Mouse (Mus musculus): Measurements from ENCODE around the gene Mapkapk2. TPM values are rescaled to one million over a fixed set of nuclear protein-coding genes. Genes with fewer than 3 reads are reported as not detected.

The Mapkapk2 gene
- 102 to 104 TPM (median 103 TPM) in 4 replicates for total RNA-seq (2023)

DNA sequence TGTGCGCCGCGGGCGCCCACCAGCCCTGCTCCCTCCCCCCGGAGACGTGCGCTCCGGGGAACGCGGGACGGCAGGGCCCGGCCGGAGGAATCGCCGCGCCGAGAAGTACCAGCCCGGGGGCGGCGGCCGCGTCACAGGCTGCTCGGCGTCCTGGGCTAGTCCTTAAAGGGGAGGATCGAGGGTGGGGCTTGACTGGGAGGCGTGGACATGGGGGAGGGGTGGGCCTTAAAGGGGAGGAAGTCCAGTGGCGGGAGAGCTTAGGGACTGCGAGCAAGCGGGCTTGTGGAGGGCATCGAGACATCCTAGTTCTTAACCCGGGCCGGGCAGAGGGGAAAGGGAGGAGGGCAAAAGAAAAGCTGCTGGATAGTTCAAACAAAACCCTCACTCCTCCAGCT, at the start of gene Mapkapk2:
Mapkapk2 (minus strand) TSS at position 127 of the 395 bp plus-strand sequence.

DNA sequence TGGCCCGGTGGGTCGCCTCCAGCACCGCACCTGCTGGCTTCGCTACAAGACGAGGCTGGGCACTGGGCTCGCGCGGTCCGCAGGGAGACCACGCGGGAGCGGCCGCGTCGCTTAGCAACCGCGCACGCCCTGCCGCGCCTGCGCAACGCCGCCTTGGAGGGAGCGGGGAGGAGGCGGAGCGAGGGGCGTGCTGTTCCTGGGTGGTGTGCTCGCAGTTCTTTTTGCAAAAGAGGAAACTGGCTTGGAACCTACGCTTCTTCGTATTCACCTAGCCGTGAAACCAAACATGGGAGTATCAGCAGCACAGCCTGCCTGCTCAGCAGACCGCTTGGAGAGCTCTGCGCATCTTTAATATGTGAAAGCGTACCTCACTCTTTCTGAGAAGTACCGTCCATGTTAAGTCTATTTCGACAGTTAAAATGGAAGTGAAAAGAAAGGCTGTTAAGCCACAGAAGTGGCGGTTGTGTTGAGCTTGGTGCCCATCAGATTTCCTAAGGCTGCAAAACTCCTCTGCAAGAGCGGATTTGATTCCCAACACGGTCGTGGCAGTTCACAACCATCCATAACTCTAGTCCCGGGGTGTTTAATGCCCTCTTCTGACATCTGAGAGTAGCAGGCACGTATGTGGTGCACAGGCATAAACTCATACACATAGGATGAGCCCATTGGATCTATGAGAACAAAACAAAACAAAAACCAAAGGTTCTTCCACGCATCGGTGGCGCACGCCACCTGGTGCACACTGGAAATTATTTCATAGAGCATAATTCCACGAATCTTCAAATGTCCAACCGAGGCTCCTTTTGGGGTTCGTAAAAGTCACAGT, 40.8 kb upstream of the Mapkapk2 start, which contains the start of gene Dyrk3:
Dyrk3 (minus strand) TSS at position 150 of the 826 bp plus-strand sequence.

DNA sequence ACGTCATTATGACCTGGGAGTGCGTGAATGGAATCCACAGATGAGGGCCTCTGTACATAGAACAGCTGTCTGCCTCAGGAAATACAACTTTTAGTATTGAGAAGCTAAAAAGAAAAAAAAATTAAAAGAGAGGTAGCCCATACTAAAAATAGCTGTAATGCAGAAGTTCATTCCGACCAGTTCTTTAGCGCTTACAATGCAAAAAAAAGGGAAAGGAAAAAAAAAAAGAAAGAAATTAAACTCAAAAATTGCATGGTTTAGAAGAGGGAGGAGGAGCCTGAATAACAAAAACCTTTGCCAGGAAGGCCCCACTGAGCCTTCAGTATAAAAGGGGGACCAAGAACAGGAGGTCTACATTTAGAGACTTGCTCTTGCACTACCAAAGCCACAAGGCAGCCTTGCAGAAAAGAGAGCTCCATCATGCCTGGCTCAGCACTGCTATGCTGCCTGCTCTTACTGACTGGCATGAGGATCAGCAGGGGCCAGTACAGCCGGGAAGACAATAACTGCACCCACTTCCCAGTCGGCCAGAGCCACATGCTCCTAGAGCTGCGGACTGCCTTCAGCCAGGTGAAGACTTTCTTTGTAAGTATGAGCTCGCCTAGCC, 78.0 kb downstream of the Mapkapk2 start, which contains the start of gene Il10:
Il10 (plus strand) TSS at position 354 of the 607 bp plus-strand sequence.

Other genes starting within 250 kb of the Mapkapk2 start
- 862 to 992 TPM (median 907 TPM) in 4 replicates for gene Fcmr, start 232.2 kb downstream of the Mapkapk2 start, total RNA-seq (2023)
- not detected in 4 replicates for gene Il24, start 210.4 kb downstream of the Mapkapk2 start, total RNA-seq (2023)
- gene Il20, start 186.4 kb downstream of the Mapkapk2 start, total RNA-seq (2023), result not detected in 4 replicates
- gene Il19, start 157.7 kb downstream of the Mapkapk2 start, total RNA-seq (2023), result not detected in 4 replicates
- 2.4 to 3.6 TPM (median 3.3 TPM) in 4 replicates for gene Il10, start 78.0 kb downstream of the Mapkapk2 start, total RNA-seq (2023)
- gene Dyrk3, start 40.5 kb upstream of the Mapkapk2 start, total RNA-seq (2023), result 22.1 to 32.8 TPM (median 26.2 TPM) in 4 replicates
- gene Eif2d, start 55.4 kb upstream of the Mapkapk2 start, total RNA-seq (2023), result 33.9 to 37.1 TPM (median 35.3 TPM) in 4 replicates
- gene Rassf5, start 147.4 kb upstream of the Mapkapk2 start, total RNA-seq (2023), result 120 to 128 TPM (median 124 TPM) in 4 replicates
- gene Ikbke, start 181.8 kb upstream of the Mapkapk2 start, total RNA-seq (2023), result 19.1 to 24.0 TPM (median 22.1 TPM) in 4 replicates